Comparison of ENCODE assay signal across 8 mouse cellular contexts in genomic region chr7:141048226-141049218, GRCm38 (mm10). TPM values are rescaled to one million over a fixed set of nuclear protein-coding genes. Genes with fewer than 3 reads are reported as not detected.
DNase-seq lines count a peak whose midpoint lies in the region; ATAC-seq and TF ChIP-seq lines count a peak whose summit lies in the region.

No protein-coding gene starts in this region.

- intact Hi-C loops in heart, postnatal 25 days (cut with DNase I): loop anchor here (1.0 to 2.0 kb wide), 4 partner anchors 89 to 204 kb away; partner anchors contain the start of gene Scgb1c1

- H3K27me3 ChIP-seq in G1E (ENCODE audit: insufficient read depth, low read length): peaks cover 18% of the 10 kb centered on the region; the same call in 1 of the 2 replicates
- H3K27me3 ChIP-seq in forebrain, embryonic 15.5 days: no peaks in the 10 kb centered on the region
- no peaks in the 10 kb centered on the region for H3K27me3 ChIP-seq in neural tube, embryonic 14.5 days (ENCODE audit: control insufficient read depth, insufficient read depth, low read length)
- no peaks in the 10 kb centered on the region for H3K27me3 ChIP-seq in testis, adult 2 months (ENCODE audit: control insufficient read depth, insufficient read depth, low read length)

- no peak for TF ChIP-seq POLR2A in testis, adult 2 months (IDR thresholded peaks at IDR 0.05; ENCODE audit: control insufficient read depth, low read depth, low read length)

- ATAC-seq in G1E (ENCODE audit: extremely low read depth, insufficient number of reproducible peaks, low FRiP score, poor library complexity, severe bottlenecking): peak; percentile 80; the same call in 1 of the 2 replicates
- ATAC-seq in forebrain, embryonic 15.5 days (replicated peaks): peak; percentile 94
- ATAC-seq in neural tube, embryonic 14.5 days (ENCODE audit: low read depth): peak; percentile 94

- peak overlapping the region; percentile 51 for H3K9ac ChIP-seq in forebrain, embryonic 15.5 days (replicated peaks)
- peak overlapping the region; percentile 46; the same call in 1 of the 2 replicates for H3K9ac ChIP-seq in neural tube, embryonic 14.5 days (replicated peaks; ENCODE audit: low read depth, low read length)

- TF ChIP-seq CTCF in G1E (IDR thresholded peaks at IDR 0.05; ENCODE audit: low read depth, low read length): peak; percentile 33; the same call in 1 of the 2 replicates
- peak; percentile 94 for TF ChIP-seq CTCF in testis, adult 2 months (IDR thresholded peaks at IDR 0.05; ENCODE audit: control insufficient read depth, insufficient read depth, insufficient replicate concordance, low read depth, low read length)

- H3K27ac ChIP-seq in forebrain, embryonic 15.5 days (replicated peaks): peak overlapping the region; percentile 78
- peak overlapping the region; percentile 73 for H3K27ac ChIP-seq in neural tube, embryonic 14.5 days (ENCODE audit: low read depth, low read length)
- H3K27ac ChIP-seq in testis, adult 2 months (ENCODE audit: control insufficient read depth, insufficient read depth, low read depth, low read length): no peak overlapping the region

- peak overlapping the region; percentile 53; the same call in 1 of the 2 replicates for H3K4me3 ChIP-seq in G1E (ENCODE audit: low read depth, low read length)
- peak overlapping the region; percentile 41 for H3K4me3 ChIP-seq in forebrain, embryonic 15.5 days
- peak overlapping the region; percentile 33 for H3K4me3 ChIP-seq in neural tube, embryonic 14.5 days (ENCODE audit: low read depth, low read length)
- peak overlapping the region; percentile 36 for H3K4me3 ChIP-seq in testis, adult 2 months (ENCODE audit: control insufficient read depth, low read depth, low read length)

- peak overlapping the region; percentile 74 for H3K4me2 ChIP-seq in forebrain, embryonic 15.5 days (replicated peaks)
- peak overlapping the region; percentile 81 for H3K4me2 ChIP-seq in neural tube, embryonic 14.5 days (ENCODE audit: low read depth, low read length)

- peaks cover 25% of the 10 kb centered on the region for H3K4me1 ChIP-seq in G1E (ENCODE audit: insufficient read depth, low read depth, low read length)
- peaks cover 14% of the 10 kb centered on the region for H3K4me1 ChIP-seq in forebrain, embryonic 15.5 days
- 0 out of 2 replicates have a peak, but pooled peaks cover 4% of the 10 kb centered on the region for H3K4me1 ChIP-seq in neural tube, embryonic 14.5 days (ENCODE audit: control insufficient read depth, insufficient read depth, low read length)
- H3K4me1 ChIP-seq in testis, adult 2 months (ENCODE audit: control insufficient read depth, insufficient read depth, low read length): peaks cover 7% of the 10 kb centered on the region

- no peaks in the 10 kb centered on the region for H3K36me3 ChIP-seq in G1E (replicated peaks)
- H3K36me3 ChIP-seq in forebrain, embryonic 15.5 days: no peaks in the 10 kb centered on the region
- no peaks in the 10 kb centered on the region for H3K36me3 ChIP-seq in neural tube, embryonic 14.5 days (ENCODE audit: control insufficient read depth, insufficient read depth, low read length)
- no peaks in the 10 kb centered on the region for H3K36me3 ChIP-seq in testis, adult 2 months (ENCODE audit: control insufficient read depth, insufficient read depth, low read length)

- DNase-seq in G1E (ENCODE audit: low spot score): peak; percentile 74
- DNase-seq in cerebellum, adult 11-12 months: peak; percentile 84
- peak; percentile 89 for DNase-seq in heart, postnatal 25 days (ENCODE audit: low spot score)
- peak; percentile 90 for DNase-seq in layer of hippocampus, adult 11-12 months (ENCODE audit: low spot score)
- DNase-seq in lung, adult 18-20 months: peak; percentile 92 to 95

- H3K9me3 ChIP-seq in G1E (replicated peaks): no peaks in the 10 kb centered on the region
- H3K9me3 ChIP-seq in forebrain, embryonic 15.5 days: no peaks in the 10 kb centered on the region
- no peaks in the 10 kb centered on the region for H3K9me3 ChIP-seq in neural tube, embryonic 14.5 days (ENCODE audit: control insufficient read depth, low read length)

- 9% methylated on average over 21 of the region's 21 CpGs for WGBS in forebrain, embryonic 15.5 days
- 12% methylated on average over 21 of the region's 21 CpGs for WGBS in neural tube, embryonic 14.5 days

RNA-seq across cellular contexts. Expression of gene B4galnt4, which starts 12.4 kb away (rescaled TPM):
- total RNA-seq in G1E (2014; fragmentation: Nextera tagmentation): not detected in 2 replicates
- 0.06 TPM in 1 of 2 replicates, not detected in the other for total RNA-seq in G1E (2017)
- not detected in 2 replicates for polyA plus RNA-seq in G1E (2012)
- polyA plus RNA-seq in forebrain, embryonic 15.5 days (2015; fragmentation: Nextera tagmentation; extraction: Ambion mirVana): 47.3 and 50.0 TPM in 2 replicates
- under 1 TPM in 1 of 2 experiments, not detected in 1; 0.08 TPM for total RNA-seq in heart, postnatal 25 days (2021)
- polyA plus RNA-seq in neural tube, embryonic 14.5 days (2014; fragmentation: Nextera tagmentation; extraction: Ambion mirVana): 34.8 and 36.6 TPM in 2 replicates
- 18.0 and 23.7 TPM in 2 replicates for polyA plus RNA-seq in testis, adult 2 months (2012; rRNA removed)

RNA-seq across cellular contexts. Expression of gene Gm17387, which starts 19.6 kb away (rescaled TPM):
- not detected in 2 replicates for total RNA-seq in G1E (2014; fragmentation: Nextera tagmentation)
- total RNA-seq in G1E (2017): not detected in 2 replicates
- not detected in 2 replicates for polyA plus RNA-seq in G1E (2012)
- polyA plus RNA-seq in forebrain, embryonic 15.5 days (2015; fragmentation: Nextera tagmentation; extraction: Ambion mirVana): not detected in 2 replicates
- not detected for total RNA-seq in heart, postnatal 25 days (2021)
- not detected in 2 replicates for polyA plus RNA-seq in neural tube, embryonic 14.5 days (2014; fragmentation: Nextera tagmentation; extraction: Ambion mirVana)
- polyA plus RNA-seq in testis, adult 2 months (2012; rRNA removed): not detected in 2 replicates

RNA-seq across cellular contexts. Expression of gene Pkp3, which starts 29.5 kb away (rescaled TPM):
- not detected in 2 replicates for total RNA-seq in G1E (2014; fragmentation: Nextera tagmentation)
- not detected in 2 replicates for total RNA-seq in G1E (2017)
- not detected in 2 replicates for polyA plus RNA-seq in G1E (2012)
- not detected in 2 replicates for polyA plus RNA-seq in forebrain, embryonic 15.5 days (2015; fragmentation: Nextera tagmentation; extraction: Ambion mirVana)
- total RNA-seq in heart, postnatal 25 days (2021): under 1 TPM in 1 of 2 experiments, not detected in 1; 0.31 TPM
- not detected in 2 replicates for polyA plus RNA-seq in neural tube, embryonic 14.5 days (2014; fragmentation: Nextera tagmentation; extraction: Ambion mirVana)
- polyA plus RNA-seq in testis, adult 2 months (2012; rRNA removed): 0.83 and 0.84 TPM in 2 replicates

RNA-seq across cellular contexts. Expression of gene Ifitm6, which starts 30.8 kb away (rescaled TPM):
- not detected in 2 replicates for total RNA-seq in G1E (2014; fragmentation: Nextera tagmentation)
- not detected in 2 replicates for total RNA-seq in G1E (2017)
- polyA plus RNA-seq in G1E (2012): not detected in 2 replicates
- not detected in 2 replicates for polyA plus RNA-seq in forebrain, embryonic 15.5 days (2015; fragmentation: Nextera tagmentation; extraction: Ambion mirVana)
- total RNA-seq in heart, postnatal 25 days (2021): under 1 TPM in 1 of 2 experiments, not detected in 1; 0.42 TPM
- 0.58 and 0.88 TPM in 2 replicates for polyA plus RNA-seq in neural tube, embryonic 14.5 days (2014; fragmentation: Nextera tagmentation; extraction: Ambion mirVana)
- 0.19 and 0.48 TPM in 2 replicates for polyA plus RNA-seq in testis, adult 2 months (2012; rRNA removed)

RNA-seq across cellular contexts. Expression of gene Ifitm3, which starts 38.0 kb away (rescaled TPM):
- total RNA-seq in G1E (2014; fragmentation: Nextera tagmentation) (not detected in 2 replicates), G1E (2017) (not detected in 2 replicates)
- polyA plus RNA-seq in G1E (2012): not detected in 2 replicates
- 21.7 and 24.9 TPM in 2 replicates for polyA plus RNA-seq in forebrain, embryonic 15.5 days (2015; fragmentation: Nextera tagmentation; extraction: Ambion mirVana)
- total RNA-seq in heart, postnatal 25 days (2021): 100 to 1,000 TPM; 102 to 111 TPM
- polyA plus RNA-seq in neural tube, embryonic 14.5 days (2014; fragmentation: Nextera tagmentation; extraction: Ambion mirVana): 19.3 and 34.1 TPM in 2 replicates
- polyA plus RNA-seq in testis, adult 2 months (2012; rRNA removed): 15.2 and 23.0 TPM in 2 replicates

Comparison
In these comparisons a context has a peak if more than half of its experiments do, and no peak if none do; other contexts are left out.
1. RNA of gene B4galnt4, which starts 12.4 kb away (polyA plus RNA-seq): 47.3 to 50.0 TPM in forebrain, embryonic 15.5 days, 34.8 to 36.6 TPM in neural tube, embryonic 14.5 days and 18.0 to 23.7 TPM in testis, adult 2 months; not detected in G1E; every median in the first group is over 10 times any median in the second.
2. Peak in every context shown above with its lines, with median percentiles within 50 percentile points of each other: ATAC-seq, DNase-seq and H3K4me3 ChIP-seq.